Mouse (Mus musculus) hindbrain, embryonic 12.5 days (tissue): Measurements from ENCODE around the gene Cast. TPM values are rescaled to one million over a fixed set of nuclear protein-coding genes. Genes with fewer than 3 reads are reported as not detected.
A peak's percentile ranks its signal among the peaks of the same experiment; 100 is the strongest.

Experiments
- ATAC-seq: fragments of 200-750 bp; cut with Nextera tagmentation; 2 replicates; pipeline ENCODE4 v1.8.0; 2017; ENCODE audit warnings: moderate TSS enrichment; ENCODE audit not compliant: low FRiP score
- H3K27ac ChIP-seq: fragments of 300-500 bp; sonication (generic); 2 replicates; pipeline ENCODE4 v1.5.1; 2016; ENCODE audit warnings: mild to moderate bottlenecking
- H3K27me3 ChIP-seq: fragments of 300-500 bp; sonication (generic); 2 replicates; pipeline ENCODE4 v1.6.1; 2016; ENCODE audit warnings: mild to moderate bottlenecking
- H3K36me3 ChIP-seq: fragments of 300-500 bp; sonication (generic); 2 replicates; pipeline ENCODE4 v1.6.1; 2016; ENCODE audit warnings: mild to moderate bottlenecking
- H3K4me1 ChIP-seq: fragments of 300-500 bp; sonication (generic); 2 replicates; pipeline ENCODE4 v1.6.1; 2016
- H3K4me2 ChIP-seq: fragments of 300-500 bp; sonication (generic); replicated peaks from 2 replicates; pipeline ENCODE4 v1.6.1; 2016; ENCODE audit warnings: mild to moderate bottlenecking
- H3K4me3 ChIP-seq: fragments of 300-500 bp; sonication (generic); 2 replicates; pipeline ENCODE4 v1.5.1; 2016; ENCODE audit warnings: mild to moderate bottlenecking
- H3K9ac ChIP-seq: fragments of 300-500 bp; sonication (generic); 2 replicates; pipeline ENCODE4 v1.6.1; 2016; ENCODE audit warnings: mild to moderate bottlenecking, moderate library complexity
- H3K9me3 ChIP-seq: fragments of 300-500 bp; sonication (generic); replicated peaks from 2 replicates; pipeline ENCODE4 v1.6.1; 2016; ENCODE audit warnings: mild to moderate bottlenecking
- WGBS: fragments of 180-500 bp; shearing (Covaris S2); methylation state at CpG from one replicate; pipeline ENCODE4 v1.1.7; 2016; 5-methylcytosine and 5-hydroxymethylcytosine counted together
- polyA plus RNA-seq: library from polyadenylated mRNA; unstranded; fragments of >200 nt; fragmentation: Nextera tagmentation; extraction: Ambion mirVana; gene quantifications from 2 replicates; pipeline ENCODE4 v1.2.1, GENCODE M21; 2016

Cast gene
- polyA plus RNA-seq, 1 experiment from 2014 or later, result 23.7 TPM

- WGBS, result under 1% methylated on average over 21 of the region's 21 CpGs
- Histone ChIP-seq H3K4me2 (peak overlapping the region; percentile 67), H3K27ac (0 out of 2 replicates have a peak overlapping the region, but pooled peaks have one; percentile 23)
Observed at GRCm38 (mm10) chr13:74770480-74770879, 38.1 kb downstream of the Cast start.

GRCm38 (mm10) chr13:74769871-74770270, 38.7 kb downstream of the Cast start:
- 14% methylated on average over 8 of the region's 8 CpGs for WGBS
- H3K9ac ChIP-seq, result peak overlapping the region; percentile 43
- ATAC-seq, result peak; percentile 24; the same call in 1 of the 2 replicates
- peak overlapping the region; percentile 67 for H3K4me2 ChIP-seq
- 0 out of 2 replicates have a peak overlapping the region, but pooled peaks have one; percentile 23 for H3K27ac ChIP-seq
- peak overlapping the region; percentile 39 for H3K4me3 ChIP-seq
- H3K27me3 ChIP-seq, result no peaks in the 10 kb centered on the region
- no peaks in the 10 kb centered on the region for H3K36me3 ChIP-seq
- no peaks in the 10 kb centered on the region for H3K9me3 ChIP-seq
- 0 out of 2 replicates have a peak, but pooled peaks cover 4% of the 10 kb centered on the region for H3K4me1 ChIP-seq

More at GRCm38 (mm10) chr13:74770480-74770879, 38.1 kb downstream of the Cast start:
- H3K36me3 ChIP-seq, result no peaks in the 10 kb centered on the region
- peak overlapping the region; percentile 39 for H3K4me3 ChIP-seq
- H3K27me3 ChIP-seq, result no peaks in the 10 kb centered on the region
- peak overlapping the region; percentile 43; the same call in 1 of the 2 replicates for H3K9ac ChIP-seq
- ATAC-seq, result peak; percentile 97
- H3K4me1 ChIP-seq, result 0 out of 2 replicates have a peak, but pooled peaks cover 4% of the 10 kb centered on the region
- no peaks in the 10 kb centered on the region for H3K9me3 ChIP-seq

GRCm38 (mm10) chr13:74767186-74767585, 41.4 kb downstream of the Cast start:
- no peak overlapping the region for H3K4me2 ChIP-seq
- ATAC-seq, result no peak
- no peaks in the 10 kb centered on the region for H3K36me3 ChIP-seq
- H3K27me3 ChIP-seq, result no peaks in the 10 kb centered on the region
- H3K4me3 ChIP-seq, result no peak overlapping the region
- no peaks in the 10 kb centered on the region for H3K9me3 ChIP-seq
- H3K27ac ChIP-seq, result no peak overlapping the region
- H3K9ac ChIP-seq, result no peak overlapping the region
- H3K4me1 ChIP-seq, result 0 out of 2 replicates have a peak, but pooled peaks cover 4% of the 10 kb centered on the region
- 78% methylated on average over 2 of the region's 2 CpGs for WGBS

DNA sequence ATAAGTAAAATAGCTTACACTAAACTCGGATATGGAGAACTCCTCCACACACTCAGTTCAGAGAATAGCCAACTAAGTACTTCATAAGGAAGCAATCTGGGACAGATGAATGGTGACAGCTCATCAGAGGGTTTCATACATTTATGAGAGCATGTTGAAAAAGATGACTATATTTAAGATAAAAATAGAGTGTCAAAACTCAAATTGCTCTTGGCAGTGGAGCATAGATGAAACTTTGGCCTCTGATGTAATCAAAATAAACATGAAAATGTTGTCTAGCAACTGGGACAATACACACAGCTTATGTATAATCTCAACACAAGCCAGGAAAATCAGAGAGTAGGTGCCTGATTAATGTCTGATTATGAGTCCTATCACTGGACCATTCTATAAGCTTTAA, 45.9 kb downstream of the Cast start:
- Histone ChIP-seq H3K4me1 (no peaks in the 10 kb centered on the region), H3K4me3 (no peak overlapping the region), H3K27ac (no peak overlapping the region), H3K36me3 (no peaks in the 10 kb centered on the region), H3K9me3 (no peaks in the 10 kb centered on the region), H3K9ac (no peak overlapping the region), H3K27me3 (no peaks in the 10 kb centered on the region), H3K4me2 (no peak overlapping the region)
- WGBS, result 91% methylated on average over 1 of the region's 1 CpGs
- ATAC-seq, result no peak

DNA sequence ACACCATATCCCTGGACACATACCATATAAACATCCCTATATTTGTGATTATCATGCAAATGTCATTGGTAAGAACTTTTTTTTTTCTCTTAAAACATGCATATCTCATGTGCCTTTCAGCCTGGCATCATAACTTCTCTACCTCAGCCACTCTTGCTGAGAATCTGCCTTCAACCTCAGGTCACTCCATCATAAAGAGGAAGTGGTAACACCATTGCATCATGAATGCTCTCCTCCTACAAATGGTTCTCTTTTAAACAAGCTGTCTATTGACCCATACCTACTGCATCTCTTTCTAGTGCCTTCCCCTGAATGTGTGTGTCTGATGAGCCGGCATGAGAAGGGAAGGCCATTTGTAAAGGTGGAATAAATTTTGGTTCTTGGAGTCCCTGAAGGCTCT, 49.5 kb downstream of the Cast start:
- Histone ChIP-seq H3K27ac (no peak overlapping the region), H3K9me3 (no peaks in the 10 kb centered on the region), H3K4me3 (no peak overlapping the region), H3K9ac (no peak overlapping the region), H3K4me1 (no peaks in the 10 kb centered on the region), H3K36me3 (no peaks in the 10 kb centered on the region), H3K27me3 (no peaks in the 10 kb centered on the region), H3K4me2 (no peak overlapping the region)
- no peak for ATAC-seq
- WGBS, result 85% methylated on average over 1 of the region's 1 CpGs

- H3K9ac ChIP-seq, result no peak overlapping the region
- H3K4me1 ChIP-seq, result no peaks in the 10 kb centered on the region
- no peaks in the 10 kb centered on the region for H3K9me3 ChIP-seq
- H3K27ac ChIP-seq, result no peak overlapping the region
- H3K4me2 ChIP-seq, result no peak overlapping the region
- no peaks in the 10 kb centered on the region for H3K27me3 ChIP-seq
- ATAC-seq, result no peak
- WGBS, result 63% methylated on average over 5 of the region's 5 CpGs
- no peaks in the 10 kb centered on the region for H3K36me3 ChIP-seq
- H3K4me3 ChIP-seq, result no peak overlapping the region
Observed at GRCm38 (mm10) chr13:74743219-74743618, 65.4 kb downstream of the Cast start.

- no peaks in the 10 kb centered on the region for H3K9me3 ChIP-seq
- H3K4me1 ChIP-seq, result no peaks in the 10 kb centered on the region
- H3K27ac ChIP-seq, result no peak overlapping the region
- 92% methylated on average over 2 of the region's 2 CpGs for WGBS
- no peak overlapping the region for H3K4me2 ChIP-seq
- no peak for ATAC-seq
- H3K27me3 ChIP-seq, result no peaks in the 10 kb centered on the region
- H3K4me3 ChIP-seq, result no peak overlapping the region
- H3K9ac ChIP-seq, result no peak overlapping the region
- no peaks in the 10 kb centered on the region for H3K36me3 ChIP-seq
Observed at GRCm38 (mm10) chr13:74736396-74736795, 72.2 kb downstream of the Cast start.

DNA sequence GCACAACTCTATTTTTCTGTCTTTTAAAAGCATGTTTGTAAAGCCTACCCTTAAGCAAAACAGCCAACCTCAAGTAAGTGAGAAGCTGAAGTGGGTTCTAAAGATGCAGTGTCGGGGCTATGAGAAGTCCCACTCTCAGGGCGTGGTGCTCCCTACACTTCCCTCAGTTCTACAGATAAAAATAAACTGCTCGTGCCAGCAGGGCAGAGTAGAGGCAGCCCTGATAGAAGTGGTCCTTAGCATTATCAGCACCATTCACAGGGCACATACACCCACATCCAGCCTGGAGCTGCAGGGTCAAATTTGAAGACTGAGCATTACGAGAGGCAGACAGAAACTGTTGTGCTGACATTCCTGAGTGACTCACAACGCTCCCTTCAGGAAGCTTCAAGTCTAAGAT, 72.8 kb downstream of the Cast start:
- ATAC-seq, result no peak
- Histone ChIP-seq H3K27ac (no peak overlapping the region), H3K9ac (no peak overlapping the region), H3K4me3 (no peak overlapping the region), H3K4me1 (no peaks in the 10 kb centered on the region), H3K27me3 (no peaks in the 10 kb centered on the region), H3K36me3 (no peaks in the 10 kb centered on the region), H3K9me3 (no peaks in the 10 kb centered on the region), H3K4me2 (no peak overlapping the region)
- 86% methylated on average over 5 of the region's 5 CpGs for WGBS

GRCm38 (mm10) chr13:74733726-74734125, 74.9 kb downstream of the Cast start:
- Histone ChIP-seq H3K27ac (no peak overlapping the region), H3K27me3 (no peaks in the 10 kb centered on the region), H3K9ac (no peak overlapping the region), H3K4me3 (no peak overlapping the region), H3K4me2 (no peak overlapping the region), H3K36me3 (no peaks in the 10 kb centered on the region), H3K9me3 (no peaks in the 10 kb centered on the region), H3K4me1 (no peaks in the 10 kb centered on the region)
- ATAC-seq, result no peak
- WGBS, result 97% methylated on average over 4 of the region's 4 CpGs

GRCm38 (mm10) chr13:74719002-74719401, 89.6 kb downstream of the Cast start:
- no peak for ATAC-seq
- no peaks in the 10 kb centered on the region for H3K4me1 ChIP-seq
- 78% methylated on average over 2 of the region's 2 CpGs for WGBS
- no peaks in the 10 kb centered on the region for H3K9me3 ChIP-seq
- H3K4me3 ChIP-seq, result no peak overlapping the region
- H3K36me3 ChIP-seq, result 0 out of 2 replicates have a peak, but pooled peaks cover 7% of the 10 kb centered on the region
- no peak overlapping the region for H3K4me2 ChIP-seq
- H3K9ac ChIP-seq, result no peak overlapping the region
- H3K27ac ChIP-seq, result no peak overlapping the region
- H3K27me3 ChIP-seq, result no peaks in the 10 kb centered on the region

DNA sequence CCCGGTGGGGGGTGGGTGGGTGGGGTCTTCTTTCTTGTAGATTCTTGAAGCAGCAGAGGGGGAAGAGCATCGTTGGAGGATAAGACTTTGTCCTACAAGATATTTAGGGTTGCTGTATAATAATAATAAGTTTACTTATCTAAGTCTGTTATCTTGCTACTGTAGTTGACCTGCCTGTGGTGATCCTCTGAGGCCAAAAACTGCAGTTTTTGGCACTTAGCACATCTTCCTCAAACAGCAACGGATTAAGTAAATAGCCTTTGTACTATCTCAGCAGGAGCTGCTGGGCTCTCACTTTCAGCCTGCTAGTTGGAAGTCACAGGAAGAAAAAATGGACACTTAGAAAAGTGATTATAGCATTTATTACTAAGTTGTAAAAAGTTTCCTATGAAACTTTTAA, 112.4 kb downstream of the Cast start:
- H3K4me3 ChIP-seq, result no peak overlapping the region
- H3K9ac ChIP-seq, result no peak overlapping the region
- no peak overlapping the region for H3K4me2 ChIP-seq
- 61% methylated on average over 3 of the region's 3 CpGs for WGBS
- H3K4me1 ChIP-seq, result no peaks in the 10 kb centered on the region
- H3K9me3 ChIP-seq, result no peaks in the 10 kb centered on the region
- no peak overlapping the region for H3K27ac ChIP-seq
- no peaks in the 10 kb centered on the region for H3K36me3 ChIP-seq
- no peaks in the 10 kb centered on the region for H3K27me3 ChIP-seq
- no peak for ATAC-seq

GRCm38 (mm10) chr13:74695497-74696193, 113.0 kb downstream of the Cast start:
- no peak overlapping the region for H3K9ac ChIP-seq
- no peaks in the 10 kb centered on the region for H3K27me3 ChIP-seq
- ATAC-seq, result no peak
- no peaks in the 10 kb centered on the region for H3K9me3 ChIP-seq
- WGBS, result 91% methylated on average over 5 of the region's 5 CpGs
- H3K36me3 ChIP-seq, result no peaks in the 10 kb centered on the region
- no peaks in the 10 kb centered on the region for H3K4me1 ChIP-seq
- H3K27ac ChIP-seq, result no peak overlapping the region
- H3K4me2 ChIP-seq, result no peak overlapping the region
- H3K4me3 ChIP-seq, result no peak overlapping the region
